Mouse (Mus musculus) G1E (cell line): ENCODE data around the gene Gm8994. TPM values are rescaled to one million over a fixed set of nuclear protein-coding genes. Genes with fewer than 3 reads are reported as not detected.
"Not testable (repeated sequence)": the region's sequence is repeated elsewhere in the genome, so short reads cannot be mapped to it uniquely, and the experiment has no call there.

Experiments used
- ATAC-seq: 2 replicates; pipeline ENCODE4 v1.8.0; 2016; ENCODE audit warnings: mild to moderate bottlenecking; ENCODE audit not compliant: insufficient number of reproducible peaks, poor library complexity, low FRiP score, severe bottlenecking; ENCODE audit errors: extremely low read depth
- DNase-seq: peaks from one replicate; pipeline ENCODE4 v3.0.0; 2012; ENCODE audit warnings: low spot score
- H3K27me3 ChIP-seq: 2 replicates; pipeline ENCODE4 v1.6.1; 2012; ENCODE audit warnings: mild to moderate bottlenecking, low read length, inconsistent platforms; ENCODE audit not compliant: insufficient read depth
- H3K36me3 ChIP-seq: replicated peaks from 2 replicates; pipeline ENCODE3; 2012; ENCODE audit warnings: mild to moderate bottlenecking, inconsistent platforms
- H3K4me1 ChIP-seq: 2 replicates; pipeline ENCODE4 v1.6.1; 2012; ENCODE audit warnings: low read depth, low read length, inconsistent platforms, mixed read lengths; ENCODE audit not compliant: insufficient read depth
- H3K4me3 ChIP-seq: 2 replicates; pipeline ENCODE4 v1.5.1; 2012; ENCODE audit warnings: low read depth, mild to moderate bottlenecking, inconsistent platforms, low read length, moderate library complexity, mixed read lengths
- H3K9me3 ChIP-seq: replicated peaks from 2 replicates; pipeline ENCODE4 v1.6.1; 2012; ENCODE audit warnings: inconsistent platforms
- CTCF ChIP-seq: IDR thresholded peaks from 2 replicates; pipeline ENCODE4 v1.5.1; 2012; ENCODE audit warnings: low read depth, low read length, inconsistent platforms, mixed read lengths
- GATA1 ChIP-seq: IDR thresholded peaks from 2 replicates; pipeline ENCODE4 v1.6.1; 2012; ENCODE audit warnings: borderline replicate concordance, low read length, inconsistent platforms, mixed read lengths
- GATA2 ChIP-seq: IDR thresholded peaks from 2 replicates; pipeline ENCODE4 v1.6.1; 2012; ENCODE audit warnings: low read depth, low read length, inconsistent platforms, borderline replicate concordance
- POLR2AphosphoS5 ChIP-seq: IDR thresholded peaks from 2 replicates; pipeline ENCODE4 v1.6.1; 2012; ENCODE audit warnings: low read depth, low read length, inconsistent platforms; ENCODE audit not compliant: insufficient replicate concordance
- TAL1 ChIP-seq: conservative IDR thresholded peaks from 2 replicates; pipeline ENCODE4 v1.6.1; 2012; ENCODE audit warnings: low read depth, low read length, inconsistent platforms, mixed read lengths
- polyA plus RNA-seq: library from polyadenylated mRNA; stranded (reverse); fragments of >175 nt; gene quantifications from 2 replicates; pipeline ENCODE4 v1.2.3, GENCODE M21; 2012
- total RNA-seq, 2 experiments: library from RNA; stranded (forward) in 1 of 2; stranded (reverse) in 1 of 2; fragments of 200-1000 nt in 1 of 2; fragments of >200 nt in 1 of 2; fragmentation: Nextera tagmentation in 1 of 2; gene quantifications; 2 replicates each; pipeline ENCODE4 v1.2.3; 2014 to 2017

The Gm8994 gene
- total RNA-seq (2014; fragmentation: Nextera tagmentation) (not detected in 2 replicates), total RNA-seq (2017) (not detected in 2 replicates), polyA plus RNA-seq (0.06 and 0.08 TPM in 2 replicates)

DNA sequence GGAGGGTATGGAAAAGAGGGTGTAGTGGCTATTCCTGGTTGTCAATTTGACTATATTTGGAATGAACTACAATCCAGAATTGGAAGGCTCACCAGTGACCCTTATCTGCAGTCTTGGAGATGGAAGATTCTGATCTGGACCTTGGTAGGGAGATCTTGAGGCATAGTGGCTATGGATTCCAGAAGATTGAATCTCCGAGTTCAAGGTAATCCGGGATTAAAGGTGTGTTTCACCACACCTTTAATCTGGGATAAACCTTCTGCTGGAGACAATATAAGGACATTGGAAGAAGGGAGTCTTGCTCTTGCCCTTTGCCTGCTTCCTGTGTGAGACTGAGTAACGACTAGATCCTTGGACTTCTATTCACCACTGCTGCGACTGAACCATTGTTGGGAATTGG, at the start of gene Gm8994:
Gene Gm8994 (plus strand): TSS at position 301 of the 400 bp plus-strand sequence.
- H3K36me3 ChIP-seq, ATAC-seq, H3K27me3 ChIP-seq, H3K4me1 ChIP-seq, H3K4me3 ChIP-seq, DNase-seq: not testable (repeated sequence)
- H3K9me3 ChIP-seq: peaks cover 13% of the 10 kb centered on the region

DNA sequence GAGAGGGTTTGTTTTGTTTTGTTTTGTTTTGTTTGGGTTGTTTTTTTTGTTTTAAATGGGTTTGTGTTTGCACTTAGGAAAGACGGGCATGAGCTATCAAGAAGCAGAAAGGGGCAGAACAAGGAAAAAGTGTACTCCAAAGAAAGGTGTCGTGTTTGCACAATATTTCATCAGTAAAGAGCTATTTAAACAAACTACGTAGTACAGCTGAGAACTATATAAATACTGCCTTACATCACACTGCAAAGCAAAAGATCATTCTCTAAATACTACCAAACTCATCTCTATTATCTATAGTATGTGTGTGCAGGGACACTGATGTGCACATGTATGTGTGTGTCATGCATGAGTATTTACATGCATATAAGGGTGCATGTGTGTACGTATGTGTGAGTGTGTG, 49.7 kb upstream of the Gm8994 start:
- DNase-seq (no peak), ATAC-seq (no peak)
- Histone ChIP-seq H3K36me3 (no peaks in the 10 kb centered on the region), H3K4me3 (no peak overlapping the region), H3K9me3 (peaks cover 39% of the 10 kb centered on the region), H3K4me1 (no peaks in the 10 kb centered on the region), H3K27me3 (no peaks in the 10 kb centered on the region)
- TF ChIP-seq GATA2 (no peak), TAL1 (no peak), POLR2AphosphoS5 (no peak), GATA1 (no peak), CTCF (no peak)

DNA sequence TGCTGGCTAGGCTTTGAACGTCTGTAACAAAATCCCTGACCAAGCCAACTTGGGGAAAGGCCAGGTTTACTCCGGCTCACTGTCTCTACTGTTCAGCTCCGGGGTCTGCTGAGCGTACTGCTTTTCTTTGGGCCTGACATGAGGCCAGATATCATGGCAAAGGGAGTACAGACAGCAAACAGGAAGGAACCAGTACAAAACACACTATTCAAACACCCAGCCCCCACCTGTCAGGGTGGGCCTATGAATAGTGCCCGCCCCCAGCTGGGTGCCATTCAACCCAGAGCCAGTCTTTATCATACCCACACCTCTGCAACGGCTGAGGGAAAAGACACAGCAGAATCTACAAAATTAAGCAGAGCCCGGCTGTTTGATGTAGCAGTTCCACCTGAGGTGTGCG, 42.8 kb upstream of the Gm8994 start:
- no peak overlapping the region for H3K4me3 ChIP-seq
- no peak for DNase-seq
- H3K27me3 ChIP-seq: no peaks in the 10 kb centered on the region
- no peaks in the 10 kb centered on the region for H3K36me3 ChIP-seq
- no peak for ATAC-seq
- TF ChIP-seq TAL1: no peak
- no peak for TF ChIP-seq GATA2
- no peak for TF ChIP-seq CTCF
- no peak for TF ChIP-seq POLR2AphosphoS5
- TF ChIP-seq GATA1: no peak
- peaks cover 42% of the 10 kb centered on the region for H3K9me3 ChIP-seq
- H3K4me1 ChIP-seq: no peaks in the 10 kb centered on the region

DNA sequence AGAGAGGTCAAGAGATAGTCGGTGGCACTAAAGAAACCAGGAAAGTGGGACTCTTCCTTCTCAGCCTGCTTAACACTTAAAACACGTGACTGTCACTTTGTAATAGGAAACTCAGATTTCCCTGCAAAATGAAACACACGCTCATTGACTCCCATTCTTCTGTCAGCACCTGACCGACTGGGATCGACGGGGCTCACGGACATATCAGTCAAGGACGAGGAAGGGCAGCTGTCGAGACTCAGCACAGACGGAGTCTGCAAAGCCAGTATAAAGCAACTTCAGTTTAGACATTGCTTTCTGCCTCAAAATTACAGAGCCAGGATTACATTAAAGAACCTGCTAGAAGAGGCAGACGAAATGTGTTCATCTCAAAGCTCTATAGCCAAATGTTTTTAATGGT, 41.2 kb upstream of the Gm8994 start:
- H3K9me3 ChIP-seq: peaks cover 37% of the 10 kb centered on the region
- DNase-seq: no peak
- ATAC-seq: no peak
- H3K4me1 ChIP-seq: no peaks in the 10 kb centered on the region
- H3K27me3 ChIP-seq: no peaks in the 10 kb centered on the region
- no peak overlapping the region for H3K4me3 ChIP-seq
- H3K36me3 ChIP-seq: no peaks in the 10 kb centered on the region
- TF ChIP-seq POLR2AphosphoS5 (no peak), TAL1 (no peak), GATA2 (no peak), GATA1 (no peak)

DNA sequence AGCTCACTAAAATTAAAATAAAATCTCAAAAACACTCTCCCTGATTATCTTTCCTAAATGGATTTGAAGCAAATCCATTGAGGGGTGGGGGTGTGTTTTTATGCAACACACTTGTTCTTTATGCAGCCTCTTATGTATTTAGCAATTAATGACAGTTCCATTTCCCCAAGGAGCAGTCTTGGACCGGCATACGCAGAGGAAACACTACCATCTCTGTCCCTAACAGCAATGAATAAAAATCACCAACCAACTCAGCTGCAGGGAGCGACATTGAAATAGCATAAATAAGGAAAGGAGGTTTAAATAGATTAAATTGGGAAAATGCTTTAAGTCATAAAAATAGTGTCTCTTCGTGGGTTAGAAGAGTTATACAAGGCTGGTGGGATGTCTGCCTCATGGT, 40.8 kb upstream of the Gm8994 start:
- no peak for DNase-seq
- Histone ChIP-seq H3K36me3 (no peaks in the 10 kb centered on the region), H3K4me3 (no peak overlapping the region), H3K27me3 (no peaks in the 10 kb centered on the region), H3K4me1 (no peaks in the 10 kb centered on the region), H3K9me3 (peaks cover 40% of the 10 kb centered on the region)
- no peak for ATAC-seq
- TF ChIP-seq POLR2AphosphoS5: no peak
- no peak for TF ChIP-seq GATA1
- no peak for TF ChIP-seq GATA2
- TF ChIP-seq CTCF: no peak
- TF ChIP-seq TAL1: no peak

DNA sequence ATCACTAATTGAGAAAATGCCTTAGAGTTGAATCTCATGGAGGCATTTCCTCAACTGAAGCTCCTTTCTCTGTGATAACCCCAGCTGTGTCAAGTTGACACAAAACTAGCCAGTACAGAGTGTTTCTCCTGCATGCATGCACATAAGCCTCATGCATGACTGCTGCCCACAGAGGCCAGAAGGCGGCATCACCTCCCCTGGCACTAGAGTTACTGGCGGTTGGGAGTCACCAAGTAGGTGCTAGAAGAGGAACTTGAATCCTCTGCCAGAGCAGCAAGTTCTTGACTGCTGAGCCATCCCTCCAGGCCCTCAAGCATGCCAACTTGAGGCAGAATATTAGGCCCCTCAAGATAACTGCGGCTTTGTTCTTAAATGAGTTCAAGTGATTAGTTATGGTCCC, 35.9 kb upstream of the Gm8994 start:
- DNase-seq (no peak), ATAC-seq (no peak)
- Histone ChIP-seq H3K27me3 (no peaks in the 10 kb centered on the region), H3K9me3 (peaks cover 33% of the 10 kb centered on the region), H3K4me3 (no peak overlapping the region), H3K36me3 (no peaks in the 10 kb centered on the region), H3K4me1 (no peaks in the 10 kb centered on the region)
- TF ChIP-seq CTCF (no peak), GATA1 (no peak), POLR2AphosphoS5 (no peak), GATA2 (no peak), TAL1 (no peak)

DNA sequence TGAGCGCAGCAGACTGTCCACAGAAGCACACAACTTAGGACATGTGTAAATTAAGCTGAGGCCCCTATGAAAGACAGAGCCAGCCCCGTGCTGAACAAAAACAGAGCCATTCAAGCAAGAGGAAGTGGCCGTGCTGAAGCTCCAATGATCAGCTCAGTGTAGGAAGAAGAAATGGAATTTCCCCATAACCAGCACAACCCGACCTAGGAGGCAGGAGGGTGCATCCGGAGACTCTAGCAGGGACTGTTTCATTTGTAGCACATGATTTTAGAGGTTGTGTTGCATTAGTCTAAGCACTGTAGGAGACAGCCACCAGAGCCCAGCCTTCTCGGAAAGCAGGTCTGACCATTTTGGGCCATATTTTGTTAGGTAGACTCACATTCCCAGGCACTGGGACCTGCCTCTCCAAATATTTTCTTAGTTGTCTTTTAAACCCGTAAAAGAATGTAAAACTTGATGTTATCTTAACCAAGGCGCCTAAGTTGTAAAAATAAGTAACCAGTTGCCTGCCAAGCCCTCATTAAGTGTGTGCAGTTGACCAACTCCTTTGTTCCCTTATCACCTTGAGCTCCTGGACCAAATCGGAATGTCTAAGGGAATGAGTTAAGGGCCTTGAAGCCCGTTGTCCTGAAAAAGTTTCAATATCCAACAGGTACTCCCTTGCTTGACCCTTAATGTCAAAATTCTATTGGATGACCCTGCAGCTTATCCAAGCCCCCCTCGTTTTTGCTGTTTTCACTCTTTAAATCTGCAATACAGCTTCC, 35.2 kb upstream of the Gm8994 start:
- ATAC-seq: no peak
- peaks cover 33% of the 10 kb centered on the region for H3K9me3 ChIP-seq
- no peak for TF ChIP-seq GATA2
- TF ChIP-seq TAL1: no peak
- TF ChIP-seq POLR2AphosphoS5: no peak
- TF ChIP-seq GATA1: no peak
- TF ChIP-seq CTCF: no peak
- no peaks in the 10 kb centered on the region for H3K36me3 ChIP-seq
- H3K27me3 ChIP-seq: no peaks in the 10 kb centered on the region
- no peak for DNase-seq
- H3K4me3 ChIP-seq: no peak overlapping the region
- H3K4me1 ChIP-seq: no peaks in the 10 kb centered on the region
